Mouse (Mus musculus) heart, adult 2 months (tissue): Measurements from ENCODE around the gene Spry2. TPM values are rescaled to one million over a fixed set of nuclear protein-coding genes. Genes with fewer than 3 reads are reported as not detected.

ENCODE experiments used
- DNase-seq, 2 experiments: peaks; one replicate each; pipeline ENCODE4 v3.0.0; 2021
- H3K27ac ChIP-seq: fragments of 200-600 bp; 2 replicates; pipeline ENCODE4 v1.8.1; 2022
- H3K27me3 ChIP-seq: fragments of 200-500 bp; 2 replicates; pipeline ENCODE4 v1.6.1; 2012; ENCODE audit warnings: mild to moderate bottlenecking, low read length, inconsistent platforms, mixed read lengths; ENCODE audit not compliant: control insufficient read depth, insufficient read depth
- H3K36me3 ChIP-seq: fragments of 200-500 bp; 2 replicates; pipeline ENCODE4 v1.6.1; 2012; ENCODE audit warnings: low read length, inconsistent platforms; ENCODE audit not compliant: control insufficient read depth, insufficient read depth
- H3K4me1 ChIP-seq: fragments of 200-500 bp; 2 replicates; pipeline ENCODE4 v1.6.1; 2011; ENCODE audit warnings: low read length; ENCODE audit not compliant: control insufficient read depth, insufficient read depth
- H3K4me3 ChIP-seq: fragments of 200-600 bp; 2 replicates; pipeline ENCODE4 v1.8.1; 2022
- H3K79me2 ChIP-seq: fragments of 200-500 bp; replicated peaks from 2 replicates; pipeline ENCODE4 v1.6.1; 2012; ENCODE audit warnings: mild to moderate bottlenecking, inconsistent platforms, low read length, moderate library complexity, mixed read lengths; ENCODE audit not compliant: control insufficient read depth, insufficient read depth
- H3K9ac ChIP-seq: fragments of 200-500 bp; 2 replicates; pipeline ENCODE4 v1.6.1; 2012; ENCODE audit warnings: low read depth, mild to moderate bottlenecking, control low read depth, inconsistent platforms, low read length, mixed read lengths
- CTCF ChIP-seq: fragments of 200-600 bp; IDR thresholded peaks from 2 replicates; pipeline ENCODE4 v1.8.1; 2022; ENCODE audit warnings: antibody characterized with exemption, mild to moderate bottlenecking, moderate library complexity
- WGBS: fragments of 180-500 bp; shearing (Covaris S2); methylation state at CpG from one replicate; pipeline ENCODE4 v1.1.7; 2018; 5-methylcytosine and 5-hydroxymethylcytosine counted together
- intact Hi-C: fragments of 180-260 bp; cut with DNase I; formaldehyde crosslinking; loops from one replicate; pipeline ENCODE4 v1.15.1; 2025
- polyA plus RNA-seq: library from polyadenylated mRNA; depleted of rRNA; stranded (reverse); fragments of >200 nt; gene quantifications from 2 replicates; pipeline ENCODE4 v1.2.3, GENCODE M21; 2012; rRNA removed
- total RNA-seq, 2 experiments: library from RNA; stranded (reverse); gene quantifications; 2 replicates each; pipeline ENCODE4 v1.2.3; 2021

The Spry2 gene
- total and polyA plus RNA-seq, 3 experiments = 14.8 to 25.9 (median 20.3) TPM

DNA sequence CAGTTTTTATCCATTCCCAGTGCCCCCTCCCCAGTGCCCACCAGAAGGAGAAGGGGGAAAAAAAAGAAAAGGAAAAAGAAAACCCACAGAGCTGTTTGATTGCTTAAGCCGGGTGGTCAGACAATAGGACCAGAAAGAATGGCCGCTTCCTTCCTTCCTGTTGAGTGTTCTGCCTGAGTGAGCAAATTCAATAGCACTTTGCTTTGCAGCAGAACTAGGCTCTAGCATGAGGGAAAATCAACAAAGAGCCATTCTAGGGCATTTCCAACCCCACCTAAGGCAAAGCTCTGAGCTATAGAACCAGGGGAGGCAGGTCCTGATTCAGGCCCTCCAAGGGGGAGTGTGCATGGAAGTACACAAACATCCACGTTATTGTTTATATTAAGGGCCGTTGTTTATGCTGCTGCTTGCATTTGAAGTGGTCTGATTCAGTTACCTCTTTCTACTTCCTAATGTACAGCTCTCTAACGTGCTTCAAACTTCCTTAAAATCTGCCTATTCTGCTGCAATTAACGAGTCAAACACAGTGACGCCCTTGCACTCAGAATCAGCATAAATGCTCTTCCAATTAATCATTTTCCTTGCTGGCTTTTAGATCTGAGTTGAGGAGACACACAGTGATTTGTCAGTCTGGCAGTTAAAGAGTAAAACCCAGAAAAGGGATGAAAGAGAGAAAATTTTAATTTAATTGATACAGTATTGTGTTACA lies 45.1 kb downstream of the Spry2 start:
- Histone ChIP-seq H3K27ac (no peak overlapping the region), H3K27me3 (no peaks in the 10 kb centered on the region), H3K4me3 (no peak overlapping the region), H3K36me3 (no peaks in the 10 kb centered on the region), H3K9ac (no peak overlapping the region), H3K79me2 (no peaks in the 10 kb centered on the region), H3K4me1 (no peaks in the 10 kb centered on the region)
- intact Hi-C loops = no loop called here
- DNase-seq = no peak
- 46% methylated on average over 7 of the region's 7 CpGs for WGBS
- no peak for TF ChIP-seq CTCF

Other genes with a start within 250 kb of the Spry2 start
- gene Trim52, start 209.4 kb upstream of the Spry2 start, total RNA-seq = not detected
- gene Trim52, start 209.4 kb upstream of the Spry2 start, polyA plus RNA-seq = not detected in 2 replicates